Mouse (Mus musculus) urinary bladder, adult 2 months (tissue): ENCODE measurements around the gene C8b. TPM values are rescaled to one million over a fixed set of nuclear protein-coding genes. Genes with fewer than 3 reads are reported as not detected.

Source experiments
- DNase-seq: peaks from one replicate; pipeline ENCODE4 v3.0.0; 2022; ENCODE audit warnings: low spot score
- polyA plus RNA-seq: library from polyadenylated mRNA; depleted of rRNA; stranded (reverse); fragments of >200 nt; gene quantifications from 2 replicates; pipeline ENCODE4 v1.2.3, GENCODE M21; 2012; rRNA removed

The C8b gene
- 0.04 TPM in 1 of 2 replicates, not detected in the other for polyA plus RNA-seq

GRCm38 (mm10) chr4:104766065-104766464, at the start of gene C8b:
Gene C8b (plus strand): TSS chr4:104766317.
- DNase-seq: no peak

GRCm38 (mm10) chr4:104716506-104716905, 49.6 kb upstream of the C8b start:
- DNase-seq: no peak

GRCm38 (mm10) chr4:104718973-104719795, 46.9 kb upstream of the C8b start:
- no peak for DNase-seq

GRCm38 (mm10) chr4:104723527-104724045, 42.5 kb upstream of the C8b start:
- DNase-seq: no peak

GRCm38 (mm10) chr4:104724258-104724657, 41.9 kb upstream of the C8b start:
- no peak for DNase-seq

- DNase-seq: no peak
Measured at GRCm38 (mm10) chr4:104725673-104726072, 40.4 kb upstream of the C8b start.

GRCm38 (mm10) chr4:104729185-104729584, 36.9 kb upstream of the C8b start:
- DNase-seq: no peak

- DNase-seq: no peak
Measured at GRCm38 (mm10) chr4:104746500-104746899, 19.6 kb upstream of the C8b start.

GRCm38 (mm10) chr4:104754090-104754489, 12.0 kb upstream of the C8b start:
- DNase-seq: no peak

- no peak for DNase-seq
Measured at GRCm38 (mm10) chr4:104760878-104761624, 5.1 kb upstream of the C8b start.

GRCm38 (mm10) chr4:104768190-104768589, 2.1 kb downstream of the C8b start:
- no peak for DNase-seq

- DNase-seq: no peak
Measured at GRCm38 (mm10) chr4:104769602-104770001, 3.5 kb downstream of the C8b start.

- DNase-seq: no peak
Measured at GRCm38 (mm10) chr4:104770331-104770730, 4.2 kb downstream of the C8b start.

GRCm38 (mm10) chr4:104775601-104776000, 9.5 kb downstream of the C8b start:
- no peak for DNase-seq

GRCm38 (mm10) chr4:104779460-104779859, 13.3 kb downstream of the C8b start:
- no peak for DNase-seq

- no peak for DNase-seq
Measured at GRCm38 (mm10) chr4:104781441-104781840, 15.3 kb downstream of the C8b start.

- DNase-seq: no peak
Measured at GRCm38 (mm10) chr4:104782346-104782745, 16.2 kb downstream of the C8b start.

- DNase-seq: no peak
Measured at GRCm38 (mm10) chr4:104792111-104792510, 26.0 kb downstream of the C8b start.

GRCm38 (mm10) chr4:104798951-104799350, 32.8 kb downstream of the C8b start:
- no peak for DNase-seq

- DNase-seq: no peak
Measured at GRCm38 (mm10) chr4:104801625-104802024, 35.5 kb downstream of the C8b start.

GRCm38 (mm10) chr4:104804100-104804499, 38.0 kb downstream of the C8b start:
- DNase-seq: no peak

GRCm38 (mm10) chr4:104805414-104806257, 39.5 kb downstream of the C8b start:
- no peak for DNase-seq
